Mouse (Mus musculus) ES-Bruce4 (cell line): Measurements from ENCODE around the gene Zfp423.

Source experiments
- CTCF ChIP-seq: IDR thresholded peaks from one replicate; pipeline ENCODE4 v1.8.1; 2011; ENCODE audit warnings: low read depth, low read length
- EP300 ChIP-seq: IDR thresholded peaks from 2 replicates; pipeline ENCODE4 v1.6.1; 2011; ENCODE audit warnings: low read depth, low read length; ENCODE audit not compliant: insufficient read depth
- POLR2A ChIP-seq: IDR thresholded peaks from one replicate; pipeline ENCODE4 v1.8.1; 2011; ENCODE audit warnings: low read length; ENCODE audit not compliant: insufficient read depth

DNA sequence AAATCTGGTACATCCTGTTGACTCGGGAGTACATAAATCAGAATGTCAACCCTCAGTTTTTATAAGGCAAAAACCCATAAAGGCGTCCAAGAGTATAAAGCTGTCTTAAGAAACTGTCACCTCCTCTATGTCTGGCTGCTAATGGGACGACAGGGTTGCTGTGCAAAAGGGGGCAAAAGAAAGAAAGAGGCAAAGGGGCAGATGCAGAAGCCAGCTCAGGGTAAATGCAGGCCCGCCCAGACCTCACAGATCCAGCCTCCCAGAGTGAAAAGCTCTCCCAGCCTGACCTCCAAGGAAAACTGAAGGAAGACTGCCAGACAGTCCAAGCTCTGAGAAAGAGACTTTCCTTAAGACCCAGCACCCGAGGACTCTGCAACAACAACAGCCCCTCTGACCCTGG, 97.7 kb downstream of the Zfp423 start:
- TF ChIP-seq POLR2A (no peak), CTCF (no peak), EP300 (no peak)
